16 mouse cellular contexts compared by ENCODE assay signal in genomic region chr4:102631624-102632023, GRCm38 (mm10).
DNase-seq lines count a peak whose midpoint lies in the region; ATAC-seq lines count a peak whose summit lies in the region.
"Had no signal": no experiment of that assay in that cellular context is flagged by ENCODE, and none has a peak within 500 bp of the region (broad histone marks: within the 10 kb centered on the region; RNA-seq: fewer than 3 reads in every experiment).

No protein-coding gene starts in this region.

- 47% methylated on average over 3 of the region's 3 CpGs for WGBS in heart, embryonic 15.5 days
- WGBS in midbrain, embryonic 14.5 days: 43% methylated on average over 3 of the region's 3 CpGs
- WGBS in midbrain, embryonic 11.5 days: 56% methylated on average over 3 of the region's 3 CpGs
- 56% methylated on average over 3 of the region's 3 CpGs for WGBS in liver, embryonic 11.5 days

- H3K4me2 ChIP-seq in heart, embryonic 15.5 days: no peak overlapping the region
- H3K4me2 ChIP-seq in midbrain, embryonic 14.5 days (ENCODE audit: low read length): no peak overlapping the region
- H3K4me2 ChIP-seq in midbrain, embryonic 11.5 days: no peak overlapping the region
- H3K4me2 ChIP-seq in liver, embryonic 11.5 days: no peak overlapping the region
- H3K4me2 ChIP-seq: lung, embryonic 14.5 days; neural tube, embryonic 12.5 days; stomach, embryonic 15.5 days had no signal

- no peaks in the 10 kb centered on the region for H3K36me3 ChIP-seq in heart, embryonic 15.5 days
- no peaks in the 10 kb centered on the region for H3K36me3 ChIP-seq in midbrain, embryonic 14.5 days (ENCODE audit: control insufficient read depth, insufficient read depth, low read length)
- no peaks in the 10 kb centered on the region for H3K36me3 ChIP-seq in midbrain, embryonic 11.5 days (ENCODE audit: control insufficient read depth, insufficient read depth, low read length)
- H3K36me3 ChIP-seq in liver, embryonic 11.5 days (ENCODE audit: control insufficient read depth, insufficient read depth, low read length): no peaks in the 10 kb centered on the region
- H3K36me3 ChIP-seq: neural tube, embryonic 12.5 days; stomach, embryonic 15.5 days had no signal

- H3K9me3 ChIP-seq in heart, embryonic 15.5 days (replicated peaks): no peaks in the 10 kb centered on the region
- H3K9me3 ChIP-seq in midbrain, embryonic 14.5 days (ENCODE audit: control insufficient read depth, low read length): no peaks in the 10 kb centered on the region
- no peaks in the 10 kb centered on the region for H3K9me3 ChIP-seq in midbrain, embryonic 11.5 days (ENCODE audit: control insufficient read depth, low read length)
- no peaks in the 10 kb centered on the region for H3K9me3 ChIP-seq in liver, embryonic 11.5 days (ENCODE audit: control insufficient read depth, low read length)
- H3K9me3 ChIP-seq: neural tube, embryonic 12.5 days; stomach, embryonic 15.5 days had no signal

- H3K4me1 ChIP-seq in heart, embryonic 15.5 days (replicated peaks): peaks cover 39% of the 10 kb centered on the region
- peaks cover 16% of the 10 kb centered on the region for H3K4me1 ChIP-seq in midbrain, embryonic 14.5 days (ENCODE audit: control insufficient read depth, insufficient read depth, low read length)
- peaks cover 6% of the 10 kb centered on the region for H3K4me1 ChIP-seq in midbrain, embryonic 11.5 days (ENCODE audit: control insufficient read depth, insufficient read depth, low read length)
- H3K4me1 ChIP-seq in liver, embryonic 11.5 days (replicated peaks; ENCODE audit: control insufficient read depth, insufficient read depth, low read length): no peaks in the 10 kb centered on the region
- H3K4me1 ChIP-seq: neural tube, embryonic 12.5 days; stomach, embryonic 15.5 days had no signal

- H3K4me3 ChIP-seq in heart, embryonic 15.5 days: no peak overlapping the region
- H3K4me3 ChIP-seq in midbrain, embryonic 14.5 days (replicated peaks; ENCODE audit: low read depth, low read length): no peak overlapping the region
- no peak overlapping the region for H3K4me3 ChIP-seq in midbrain, embryonic 11.5 days (ENCODE audit: low read depth, low read length)
- H3K4me3 ChIP-seq in liver, embryonic 11.5 days (ENCODE audit: low read depth, low read length): no peak overlapping the region
- H3K4me3 ChIP-seq: neural tube, embryonic 12.5 days; stomach, embryonic 15.5 days had no signal

- intact Hi-C loops in heart, postnatal 36 days (cut with DNase I): loop anchor here (5.0 kb wide), 1 partner anchor 39 kb away; no protein-coding TSS in a partner anchor

- H3K27ac ChIP-seq in heart, embryonic 15.5 days: peak overlapping the region; percentile 4; the same call in 1 of the 2 replicates
- no peak overlapping the region for H3K27ac ChIP-seq in midbrain, embryonic 14.5 days (replicated peaks; ENCODE audit: low read depth, low read length)
- no peak overlapping the region for H3K27ac ChIP-seq in midbrain, embryonic 11.5 days (ENCODE audit: low read depth, low read length)
- no peak overlapping the region for H3K27ac ChIP-seq in liver, embryonic 11.5 days (ENCODE audit: low read depth, low read length)
- H3K27ac ChIP-seq: neural tube, embryonic 12.5 days; stomach, embryonic 15.5 days had no signal

- H3K9ac ChIP-seq in heart, embryonic 15.5 days: no peak overlapping the region
- no peak overlapping the region for H3K9ac ChIP-seq in midbrain, embryonic 14.5 days (replicated peaks; ENCODE audit: low read length)
- no peak overlapping the region for H3K9ac ChIP-seq in midbrain, embryonic 11.5 days (ENCODE audit: low read length)
- no peak overlapping the region for H3K9ac ChIP-seq in liver, embryonic 11.5 days (ENCODE audit: low read depth, low read length)
- H3K9ac ChIP-seq: lung, embryonic 14.5 days; neural tube, embryonic 12.5 days; stomach, embryonic 15.5 days had no signal

- H3K27me3 ChIP-seq in heart, embryonic 15.5 days: no peaks in the 10 kb centered on the region
- no peaks in the 10 kb centered on the region for H3K27me3 ChIP-seq in midbrain, embryonic 14.5 days (ENCODE audit: control insufficient read depth, insufficient read depth, low read length)
- H3K27me3 ChIP-seq in midbrain, embryonic 11.5 days (ENCODE audit: control insufficient read depth, insufficient read depth, low read length): no peaks in the 10 kb centered on the region
- no peaks in the 10 kb centered on the region for H3K27me3 ChIP-seq in liver, embryonic 11.5 days (replicated peaks; ENCODE audit: control insufficient read depth, insufficient read depth, low read length)
- H3K27me3 ChIP-seq: neural tube, embryonic 12.5 days; stomach, embryonic 15.5 days had no signal

- no peak for ATAC-seq in heart, embryonic 15.5 days (replicated peaks; ENCODE audit: insufficient number of reproducible peaks, insufficient read depth, low FRiP score, low read depth)
- no peak for ATAC-seq in midbrain, embryonic 14.5 days (ENCODE audit: low FRiP score, low TSS enrichment)
- no peak for ATAC-seq in midbrain, embryonic 11.5 days (ENCODE audit: low FRiP score)
- no peak for ATAC-seq in liver, embryonic 11.5 days (replicated peaks; ENCODE audit: low FRiP score)

- peak; percentile 22 for DNase-seq in embryo, embryonic 10 days (ENCODE audit: low spot score)
- DNase-seq in embryo, embryonic 9.5 days (ENCODE audit: extremely low spot score): no peak
- DNase-seq in heart, postnatal 36 days: no peak
- DNase-seq in midbrain, embryonic 14.5 days: peak; percentile 43
- no peak for DNase-seq in midbrain, embryonic 11.5 days (ENCODE audit: low spot score, missing footprints)
- DNase-seq in skeletal muscle tissue, adult 2 months (ENCODE audit: low read depth, low spot score): peak; percentile 47
- no peak for DNase-seq in liver, embryonic 11.5 days (ENCODE audit: low spot score)
- DNase-seq: adrenal gland, adult 2 months; cerebellum, adult 11-12 months; cerebellum, postnatal 36 days; kidney, postnatal 4 days; liver; lung, embryonic 14.5 days had no signal

Comparison
In these comparisons a context has a peak if more than half of its experiments do, and no peak if none do; other contexts are left out.
1. DNase-seq: peak in embryo, embryonic 10 days (single experiment), midbrain, embryonic 14.5 days (single experiment) and skeletal muscle tissue, adult 2 months (single experiment); none in embryo, embryonic 9.5 days (single experiment), heart, postnatal 36 days (0 of 2), midbrain, embryonic 11.5 days (single experiment) and liver, embryonic 11.5 days (single experiment).